Mouse (Mus musculus): Measurements from ENCODE around the gene Esf1. TPM values are rescaled to one million over a fixed set of nuclear protein-coding genes. Genes with fewer than 3 reads are reported as not detected.
"Not testable (repeated sequence)": the region's sequence is repeated elsewhere in the genome, so short reads cannot be mapped to it uniquely, and the experiment has no call there.

Esf1 gene
- polyA plus RNA-seq, 1 experiment from 2014 or later = 17.6 TPM

- H3K27me3 ChIP-seq (ENCODE audit: control insufficient read depth, insufficient read depth, low read length) = no peaks in the 10 kb centered on the region
- 73% methylated on average over 3 of the region's 3 CpGs for WGBS
- no peaks in the 10 kb centered on the region for H3K36me3 ChIP-seq (ENCODE audit: control insufficient read depth, insufficient read depth, low read length)
- H3K9me3 ChIP-seq (ENCODE audit: control insufficient read depth, low read length) = no peaks in the 10 kb centered on the region
- H3K4me2 ChIP-seq (ENCODE audit: low read depth, low read length) = no peak overlapping the region
- no peak overlapping the region for H3K9ac ChIP-seq (replicated peaks; ENCODE audit: low read depth, low read length)
- H3K27ac ChIP-seq (ENCODE audit: low read depth, low read length) = no peak overlapping the region
- no peak overlapping the region for H3K4me3 ChIP-seq (ENCODE audit: low read depth, low read length)
- H3K4me1 ChIP-seq (ENCODE audit: control insufficient read depth, insufficient read depth, low read length) = no peaks in the 10 kb centered on the region
- ATAC-seq (ENCODE audit: low read depth) = no peak
Observed at GRCm38 (mm10) chr2:140104951-140105350, 65.4 kb downstream of the Esf1 start.

GRCm38 (mm10) chr2:140100551-140101474, 69.6 kb downstream of the Esf1 start:
- Histone ChIP-seq H3K4me2 (ENCODE audit: low read depth, low read length) (no peak overlapping the region), H3K27me3 (ENCODE audit: control insufficient read depth, insufficient read depth, low read length) (no peaks in the 10 kb centered on the region), H3K9me3 (ENCODE audit: control insufficient read depth, low read length) (no peaks in the 10 kb centered on the region), H3K4me1 (ENCODE audit: control insufficient read depth, insufficient read depth, low read length) (no peaks in the 10 kb centered on the region), H3K9ac (replicated peaks; ENCODE audit: low read depth, low read length) (no peak overlapping the region), H3K36me3 (ENCODE audit: control insufficient read depth, insufficient read depth, low read length) (no peaks in the 10 kb centered on the region), H3K27ac (ENCODE audit: low read depth, low read length) (no peak overlapping the region), H3K4me3 (ENCODE audit: low read depth, low read length) (no peak overlapping the region)
- ATAC-seq (ENCODE audit: low read depth) = no peak
- WGBS = 89% methylated on average over 3 of the region's 3 CpGs

- no peaks in the 10 kb centered on the region for H3K36me3 ChIP-seq (ENCODE audit: control insufficient read depth, insufficient read depth, low read length)
- ATAC-seq (ENCODE audit: low read depth) = no peak
- no peaks in the 10 kb centered on the region for H3K4me1 ChIP-seq (ENCODE audit: control insufficient read depth, insufficient read depth, low read length)
- WGBS = 86% methylated on average over 3 of the region's 3 CpGs
- no peak overlapping the region for H3K9ac ChIP-seq (replicated peaks; ENCODE audit: low read depth, low read length)
- H3K27ac ChIP-seq (ENCODE audit: low read depth, low read length) = no peak overlapping the region
- H3K27me3 ChIP-seq (ENCODE audit: control insufficient read depth, insufficient read depth, low read length) = no peaks in the 10 kb centered on the region
- no peak overlapping the region for H3K4me3 ChIP-seq (ENCODE audit: low read depth, low read length)
- no peaks in the 10 kb centered on the region for H3K9me3 ChIP-seq (ENCODE audit: control insufficient read depth, low read length)
- H3K4me2 ChIP-seq (ENCODE audit: low read depth, low read length) = no peak overlapping the region
Observed at GRCm38 (mm10) chr2:140099971-140100370, 70.4 kb downstream of the Esf1 start.

GRCm38 (mm10) chr2:140097131-140097591, 73.2 kb downstream of the Esf1 start:
- H3K36me3 ChIP-seq (ENCODE audit: control insufficient read depth, insufficient read depth, low read length) = no peaks in the 10 kb centered on the region
- no peak overlapping the region for H3K9ac ChIP-seq (replicated peaks; ENCODE audit: low read depth, low read length)
- 74% methylated on average over 3 of the region's 3 CpGs for WGBS
- H3K27ac ChIP-seq (ENCODE audit: low read depth, low read length) = no peak overlapping the region
- H3K27me3 ChIP-seq (ENCODE audit: control insufficient read depth, insufficient read depth, low read length) = no peaks in the 10 kb centered on the region
- no peak overlapping the region for H3K4me2 ChIP-seq (ENCODE audit: low read depth, low read length)
- ATAC-seq (ENCODE audit: low read depth) = no peak
- H3K4me3 ChIP-seq (ENCODE audit: low read depth, low read length) = no peak overlapping the region
- no peaks in the 10 kb centered on the region for H3K4me1 ChIP-seq (ENCODE audit: control insufficient read depth, insufficient read depth, low read length)
- H3K9me3 ChIP-seq (ENCODE audit: control insufficient read depth, low read length) = no peaks in the 10 kb centered on the region

- no peak overlapping the region for H3K4me2 ChIP-seq (ENCODE audit: low read depth, low read length)
- H3K4me1 ChIP-seq (ENCODE audit: control insufficient read depth, insufficient read depth, low read length) = no peaks in the 10 kb centered on the region
- 89% methylated on average over 5 of the region's 5 CpGs for WGBS
- no peak overlapping the region for H3K9ac ChIP-seq (replicated peaks; ENCODE audit: low read depth, low read length)
- no peak overlapping the region for H3K4me3 ChIP-seq (ENCODE audit: low read depth, low read length)
- no peaks in the 10 kb centered on the region for H3K9me3 ChIP-seq (ENCODE audit: control insufficient read depth, low read length)
- ATAC-seq (ENCODE audit: low read depth) = no peak
- H3K27me3 ChIP-seq (ENCODE audit: control insufficient read depth, insufficient read depth, low read length) = no peaks in the 10 kb centered on the region
- H3K27ac ChIP-seq (ENCODE audit: low read depth, low read length) = no peak overlapping the region
- H3K36me3 ChIP-seq (ENCODE audit: control insufficient read depth, insufficient read depth, low read length) = no peaks in the 10 kb centered on the region
Observed at GRCm38 (mm10) chr2:140096034-140096433, 74.3 kb downstream of the Esf1 start.

GRCm38 (mm10) chr2:140093433-140093832, 76.9 kb downstream of the Esf1 start:
- Histone ChIP-seq H3K9ac (replicated peaks; ENCODE audit: low read depth, low read length) (no peak overlapping the region), H3K4me3 (ENCODE audit: low read depth, low read length) (no peak overlapping the region), H3K27me3 (ENCODE audit: control insufficient read depth, insufficient read depth, low read length) (no peaks in the 10 kb centered on the region), H3K4me2 (ENCODE audit: low read depth, low read length) (no peak overlapping the region), H3K9me3 (ENCODE audit: control insufficient read depth, low read length) (no peaks in the 10 kb centered on the region), H3K4me1 (ENCODE audit: control insufficient read depth, insufficient read depth, low read length) (no peaks in the 10 kb centered on the region), H3K27ac (ENCODE audit: low read depth, low read length) (no peak overlapping the region), H3K36me3 (ENCODE audit: control insufficient read depth, insufficient read depth, low read length) (no peaks in the 10 kb centered on the region)
- no peak for ATAC-seq (ENCODE audit: low read depth)
- WGBS = 93% methylated on average over 5 of the region's 5 CpGs

GRCm38 (mm10) chr2:140084245-140084644, 86.1 kb downstream of the Esf1 start:
- H3K4me1 ChIP-seq (ENCODE audit: control insufficient read depth, insufficient read depth, low read length) = no peaks in the 10 kb centered on the region
- no peaks in the 10 kb centered on the region for H3K9me3 ChIP-seq (ENCODE audit: control insufficient read depth, low read length)
- no peak overlapping the region for H3K27ac ChIP-seq (ENCODE audit: low read depth, low read length)
- H3K27me3 ChIP-seq (ENCODE audit: control insufficient read depth, insufficient read depth, low read length) = no peaks in the 10 kb centered on the region
- ATAC-seq (ENCODE audit: low read depth) = no peak
- no peaks in the 10 kb centered on the region for H3K36me3 ChIP-seq (ENCODE audit: control insufficient read depth, insufficient read depth, low read length)
- H3K4me3 ChIP-seq (ENCODE audit: low read depth, low read length) = no peak overlapping the region
- H3K9ac ChIP-seq (replicated peaks; ENCODE audit: low read depth, low read length) = no peak overlapping the region
- no peak overlapping the region for H3K4me2 ChIP-seq (ENCODE audit: low read depth, low read length)
- WGBS = 94% methylated on average over 7 of the region's 7 CpGs

- Histone ChIP-seq H3K4me1 (ENCODE audit: control insufficient read depth, insufficient read depth, low read length) (no peaks in the 10 kb centered on the region), H3K9me3 (ENCODE audit: control insufficient read depth, low read length) (no peaks in the 10 kb centered on the region), H3K27ac (ENCODE audit: low read depth, low read length) (no peak overlapping the region), H3K27me3 (ENCODE audit: control insufficient read depth, insufficient read depth, low read length) (no peaks in the 10 kb centered on the region), H3K4me2 (ENCODE audit: low read depth, low read length) (no peak overlapping the region), H3K9ac (replicated peaks; ENCODE audit: low read depth, low read length) (no peak overlapping the region), H3K36me3 (ENCODE audit: control insufficient read depth, insufficient read depth, low read length) (no peaks in the 10 kb centered on the region), H3K4me3 (ENCODE audit: low read depth, low read length) (no peak overlapping the region)
- no peak for ATAC-seq (ENCODE audit: low read depth)
- WGBS = 95% methylated on average over 11 of the region's 11 CpGs
Observed at GRCm38 (mm10) chr2:140080747-140081577, 89.4 kb downstream of the Esf1 start.

- H3K4me3 ChIP-seq (ENCODE audit: low read depth, low read length); H3K4me2 ChIP-seq (ENCODE audit: low read depth, low read length); H3K36me3 ChIP-seq (ENCODE audit: control insufficient read depth, insufficient read depth, low read length); ATAC-seq (ENCODE audit: low read depth); H3K9ac ChIP-seq (replicated peaks; ENCODE audit: low read depth, low read length); H3K27ac ChIP-seq (ENCODE audit: low read depth, low read length); H3K9me3 ChIP-seq (ENCODE audit: control insufficient read depth, low read length); H3K27me3 ChIP-seq (ENCODE audit: control insufficient read depth, insufficient read depth, low read length); H3K4me1 ChIP-seq (ENCODE audit: control insufficient read depth, insufficient read depth, low read length): not testable (repeated sequence)
Observed at GRCm38 (mm10) chr2:140079284-140079683, 91.1 kb downstream of the Esf1 start.
